Mouse (Mus musculus) kidney, postnatal 36 days (tissue): ENCODE results near the gene Kctd15.

Experiments
- DNase-seq, 2 experiments: peaks; one replicate each; pipeline ENCODE4 v3.0.0; 2021 to 2022; ENCODE audit warnings: mixed read lengths in 2 of 2

Gene Kctd15

GRCm38 (mm10) chr7:34662227-34662626 is 5.7 kb upstream of the Kctd15 start:
- no peak for DNase-seq

- peak; percentile 69 to 75 for DNase-seq
These were observed 3.0 kb upstream of the Kctd15 start for GRCm38 (mm10) chr7:34659386-34660085.

- DNase-seq = peak; percentile 93 to 96
These were observed 1.3 kb downstream of the Kctd15 start for GRCm38 (mm10) chr7:34655086-34655839.

GRCm38 (mm10) chr7:34654441-34655085 is 2.0 kb downstream of the Kctd15 start:
- peak; percentile 53 to 77 for DNase-seq

GRCm38 (mm10) chr7:34653731-34654440 is 2.6 kb downstream of the Kctd15 start:
- DNase-seq = peak in 1 of 2 experiments; percentile 57

GRCm38 (mm10) chr7:34652751-34653502 is 3.6 kb downstream of the Kctd15 start:
- DNase-seq = peak in 1 of 2 experiments; percentile 53

- DNase-seq = no peak
These were observed 5.2 kb downstream of the Kctd15 start for GRCm38 (mm10) chr7:34651381-34651780.

- DNase-seq = peak; percentile 92 to 94
These were observed 9.5 kb downstream of the Kctd15 start for GRCm38 (mm10) chr7:34647052-34647451.

- DNase-seq = no peak
These were observed 10.3 kb downstream of the Kctd15 start for GRCm38 (mm10) chr7:34646144-34646795.

GRCm38 (mm10) chr7:34645623-34646022 is 10.9 kb downstream of the Kctd15 start:
- no peak for DNase-seq

GRCm38 (mm10) chr7:34644591-34644990 is 11.9 kb downstream of the Kctd15 start:
- DNase-seq = no peak

GRCm38 (mm10) chr7:34643329-34643728 is 13.2 kb downstream of the Kctd15 start:
- DNase-seq = peak in 1 of 2 experiments; percentile 19

- no peak for DNase-seq
These were observed 14.6 kb downstream of the Kctd15 start for GRCm38 (mm10) chr7:34641968-34642367.

GRCm38 (mm10) chr7:34639798-34640197 is 16.7 kb downstream of the Kctd15 start:
- no peak for DNase-seq

- no peak for DNase-seq
These were observed 19.9 kb downstream of the Kctd15 start for GRCm38 (mm10) chr7:34636661-34637060.

- DNase-seq = no peak
These were observed 23.4 kb downstream of the Kctd15 start for GRCm38 (mm10) chr7:34632966-34633742.

GRCm38 (mm10) chr7:34630211-34631085 is 26.1 kb downstream of the Kctd15 start:
- DNase-seq = peak; percentile 52 to 75

GRCm38 (mm10) chr7:34629702-34630210 is 26.8 kb downstream of the Kctd15 start:
- no peak for DNase-seq

- no peak for DNase-seq
These were observed 36.1 kb downstream of the Kctd15 start for GRCm38 (mm10) chr7:34620411-34620810.
